Mouse (Mus musculus): ENCODE measurements around the gene Nodal. TPM values are rescaled to one million over a fixed set of nuclear protein-coding genes. Genes with fewer than 3 reads are reported as not detected.

Gene Nodal
- polyA plus RNA-seq, 1 experiment from 2014 or later, result 0.26 TPM

DNA sequence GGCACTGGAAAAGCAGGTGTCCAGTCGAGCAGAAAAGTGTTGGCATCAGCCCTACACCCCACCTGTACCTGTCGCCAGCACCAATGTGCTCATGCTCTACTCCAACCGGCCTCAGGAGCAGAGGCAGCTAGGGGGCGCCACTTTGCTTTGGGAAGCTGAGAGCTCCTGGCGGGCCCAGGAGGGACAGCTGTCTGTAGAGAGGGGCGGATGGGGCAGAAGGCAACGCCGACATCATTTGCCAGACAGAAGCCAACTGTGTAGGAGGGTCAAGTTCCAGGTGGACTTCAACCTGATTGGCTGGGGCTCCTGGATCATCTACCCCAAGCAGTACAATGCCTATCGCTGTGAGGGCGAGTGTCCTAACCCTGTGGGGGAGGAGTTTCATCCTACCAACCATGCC is 5.5 kb downstream of the Nodal start:
- Histone ChIP-seq H3K4me1 (peaks cover 27% of the 10 kb centered on the region), H3K9me3 (replicated peaks) (no peaks in the 10 kb centered on the region), H3K27me3 (ENCODE audit: low read depth, poor library complexity, severe bottlenecking) (peaks cover 39% of the 10 kb centered on the region), H3K4me3 (no peak overlapping the region), H3K36me3 (no peaks in the 10 kb centered on the region), H3K27ac (replicated peaks) (no peak overlapping the region)
- DNase-seq (ENCODE audit: low spot score), result no peak
- 45% methylated on average over 10 of the region's 10 CpGs for WGBS

DNA sequence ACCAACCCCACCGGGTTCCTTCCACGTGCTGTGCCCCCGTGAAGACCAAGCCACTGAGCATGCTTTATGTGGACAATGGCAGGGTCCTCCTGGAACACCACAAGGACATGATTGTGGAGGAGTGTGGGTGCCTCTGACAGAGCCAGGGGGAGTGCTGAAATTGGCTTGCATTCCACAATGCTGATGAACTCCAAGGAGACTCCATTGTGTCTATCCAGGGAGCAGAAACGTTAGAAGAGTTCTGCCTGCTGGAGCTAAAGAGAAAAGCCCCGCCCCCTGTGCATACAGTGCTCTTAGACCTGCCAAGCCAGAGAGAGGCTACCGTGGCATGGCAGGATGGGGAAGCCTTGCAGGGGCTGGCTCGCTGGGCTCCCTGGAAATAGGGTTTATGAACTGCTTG is 6.7 kb downstream of the Nodal start:
- Histone ChIP-seq H3K4me3 (no peak overlapping the region), H3K4me1 (peaks cover 16% of the 10 kb centered on the region), H3K27ac (replicated peaks) (no peak overlapping the region), H3K27me3 (ENCODE audit: low read depth, poor library complexity, severe bottlenecking) (peaks cover 26% of the 10 kb centered on the region), H3K9me3 (replicated peaks) (no peaks in the 10 kb centered on the region), H3K36me3 (peaks cover 11% of the 10 kb centered on the region)
- 48% methylated on average over 7 of the region's 7 CpGs for WGBS
- no peak for DNase-seq (ENCODE audit: low spot score)

DNA sequence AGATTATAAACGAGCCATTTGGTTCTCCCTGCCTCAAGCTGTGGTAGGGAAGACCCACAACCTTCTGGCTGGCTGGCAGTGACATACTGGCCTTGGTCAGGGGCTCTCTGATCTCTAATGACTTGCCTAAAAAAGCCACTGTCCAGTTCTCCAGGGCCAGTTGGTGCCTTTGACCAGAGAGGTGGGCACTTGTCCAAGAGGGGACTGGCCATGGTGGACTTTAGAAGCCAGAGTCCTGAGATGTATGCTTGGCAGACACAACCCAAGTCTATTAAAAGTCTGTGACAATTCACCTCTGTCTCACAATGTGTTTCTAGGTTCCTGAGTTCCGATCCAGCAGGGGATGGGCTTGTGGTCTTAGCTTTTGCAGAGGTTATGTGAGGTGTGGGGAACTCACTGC is 7.3 kb downstream of the Nodal start:
- no peak overlapping the region for H3K27ac ChIP-seq (replicated peaks)
- H3K27me3 ChIP-seq (ENCODE audit: low read depth, poor library complexity, severe bottlenecking), result peaks cover 21% of the 10 kb centered on the region
- DNase-seq (ENCODE audit: low spot score), result no peak
- 69% methylated on average over 2 of the region's 2 CpGs for WGBS
- H3K36me3 ChIP-seq, result peaks cover 16% of the 10 kb centered on the region
- no peak overlapping the region for H3K4me3 ChIP-seq
- peaks cover 16% of the 10 kb centered on the region for H3K4me1 ChIP-seq
- H3K9me3 ChIP-seq (replicated peaks), result no peaks in the 10 kb centered on the region

DNA sequence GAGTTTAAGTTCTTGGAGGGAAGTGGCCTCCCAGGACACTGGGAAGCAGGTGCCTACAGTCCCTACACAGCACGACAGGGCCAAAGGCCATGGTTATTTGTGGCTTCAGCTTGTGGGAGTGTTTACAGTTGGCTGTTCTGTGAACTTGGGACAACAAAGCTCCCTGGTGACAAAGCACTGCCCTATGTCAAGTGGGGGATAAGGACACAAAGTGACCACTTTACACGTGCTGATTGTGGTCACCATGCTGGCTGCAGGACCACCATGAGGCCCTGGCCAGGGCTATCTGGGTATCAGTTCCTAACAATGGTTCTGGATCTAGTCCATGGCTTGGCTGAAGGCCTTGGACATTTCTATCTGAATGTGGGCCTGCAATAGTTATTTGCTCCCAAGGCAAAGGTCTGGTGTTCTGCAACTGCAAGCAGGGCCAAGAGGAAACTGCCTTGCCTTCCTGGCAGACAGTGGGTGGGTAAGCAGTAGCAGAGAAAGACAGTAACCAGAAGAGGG is 8.5 kb downstream of the Nodal start:
- Histone ChIP-seq H3K27me3 (ENCODE audit: low read depth, poor library complexity, severe bottlenecking) (peaks cover 8% of the 10 kb centered on the region; the same call in 1 of the 2 replicates), H3K4me1 (peaks cover 16% of the 10 kb centered on the region), H3K4me3 (no peak overlapping the region), H3K36me3 (peaks cover 29% of the 10 kb centered on the region), H3K27ac (replicated peaks) (no peak overlapping the region), H3K9me3 (replicated peaks) (no peaks in the 10 kb centered on the region)
- DNase-seq (ENCODE audit: low spot score), result no peak
- 65% methylated on average over 2 of the region's 2 CpGs for WGBS

DNA sequence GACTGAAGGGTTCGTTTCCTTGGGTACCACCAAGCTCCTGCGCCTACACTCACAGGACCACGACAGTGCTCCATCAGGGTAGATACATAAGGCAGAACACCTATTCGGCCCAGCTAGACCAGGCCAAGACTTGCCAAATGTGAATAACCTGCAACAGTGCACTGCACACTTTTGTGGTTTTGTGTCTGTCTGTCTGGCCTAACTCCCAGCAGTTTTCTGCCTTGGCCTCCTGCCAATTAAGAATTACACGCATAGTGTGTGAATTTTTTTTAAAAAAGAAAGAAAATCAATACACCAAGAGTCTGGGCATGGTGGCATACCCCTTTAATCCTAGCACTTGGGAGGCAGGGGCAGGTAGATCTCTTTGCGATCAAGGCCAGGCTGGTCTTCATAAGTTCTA is 10.2 kb downstream of the Nodal start:
- no peak overlapping the region for H3K4me3 ChIP-seq
- H3K36me3 ChIP-seq, result peaks cover 45% of the 10 kb centered on the region
- DNase-seq (ENCODE audit: low spot score), result no peak
- H3K9me3 ChIP-seq (replicated peaks), result no peaks in the 10 kb centered on the region
- H3K27me3 ChIP-seq (ENCODE audit: low read depth, poor library complexity, severe bottlenecking), result peaks cover 5% of the 10 kb centered on the region; the same call in 1 of the 2 replicates
- no peak overlapping the region for H3K27ac ChIP-seq (replicated peaks)
- H3K4me1 ChIP-seq, result peaks cover 16% of the 10 kb centered on the region
- WGBS, result 95% methylated on average over 6 of the region's 6 CpGs

DNA sequence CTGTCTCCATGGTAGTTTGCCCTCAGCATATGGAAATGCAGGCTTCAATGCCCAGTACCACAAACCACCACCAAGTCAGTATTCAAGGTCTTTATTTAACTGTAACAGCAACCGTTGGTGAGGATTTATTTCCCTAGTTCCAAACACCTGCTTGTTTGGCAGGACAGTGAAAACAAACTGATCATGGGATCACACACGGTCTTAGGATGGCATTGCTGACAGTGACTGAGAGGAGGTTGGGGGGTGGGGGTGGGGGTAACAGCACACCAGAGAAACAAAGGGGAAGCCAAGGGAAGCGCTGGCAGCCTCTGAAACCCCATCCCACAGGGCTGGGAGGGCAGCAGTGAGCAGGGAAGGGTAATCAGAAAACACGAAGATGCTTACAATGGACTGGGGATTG is 10.6 kb downstream of the Nodal start:
- DNase-seq (ENCODE audit: low spot score), result no peak
- H3K4me1 ChIP-seq, result peaks cover 12% of the 10 kb centered on the region
- H3K27ac ChIP-seq (replicated peaks), result no peak overlapping the region
- 0 out of 2 replicates have a peak, but pooled peaks cover under 1% of the 10 kb centered on the region for H3K27me3 ChIP-seq (ENCODE audit: low read depth, poor library complexity, severe bottlenecking)
- no peak overlapping the region for H3K4me3 ChIP-seq
- peaks cover 50% of the 10 kb centered on the region for H3K36me3 ChIP-seq
- WGBS, result 74% methylated on average over 4 of the region's 4 CpGs
- H3K9me3 ChIP-seq (replicated peaks), result no peaks in the 10 kb centered on the region

DNA sequence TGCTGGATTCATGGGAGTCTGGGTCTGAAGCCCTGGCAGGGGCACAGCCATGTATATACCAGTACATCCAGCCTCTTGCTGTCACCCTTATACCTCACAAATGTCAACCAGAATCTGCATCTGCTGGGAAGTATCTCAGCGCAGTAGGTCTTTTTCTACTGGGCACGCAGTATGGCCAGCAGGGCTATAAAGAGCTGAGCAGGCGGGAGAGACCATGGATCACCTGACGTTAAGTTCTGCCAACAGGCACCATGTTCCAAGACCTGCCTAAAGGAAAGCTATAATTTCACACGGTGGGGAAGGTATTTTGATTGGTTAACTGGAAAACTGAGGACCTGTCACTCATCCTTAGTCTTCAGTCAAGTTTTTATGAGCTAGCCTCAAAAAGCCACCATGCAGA is 11.3 kb downstream of the Nodal start:
- DNase-seq (ENCODE audit: low spot score), result no peak
- Histone ChIP-seq H3K4me1 (peaks cover 9% of the 10 kb centered on the region), H3K4me3 (no peak overlapping the region), H3K27ac (replicated peaks) (no peak overlapping the region), H3K36me3 (peaks cover 56% of the 10 kb centered on the region), H3K27me3 (ENCODE audit: low read depth, poor library complexity, severe bottlenecking) (no peaks in the 10 kb centered on the region), H3K9me3 (replicated peaks) (no peaks in the 10 kb centered on the region)
- WGBS, result 89% methylated on average over 5 of the region's 5 CpGs

DNA sequence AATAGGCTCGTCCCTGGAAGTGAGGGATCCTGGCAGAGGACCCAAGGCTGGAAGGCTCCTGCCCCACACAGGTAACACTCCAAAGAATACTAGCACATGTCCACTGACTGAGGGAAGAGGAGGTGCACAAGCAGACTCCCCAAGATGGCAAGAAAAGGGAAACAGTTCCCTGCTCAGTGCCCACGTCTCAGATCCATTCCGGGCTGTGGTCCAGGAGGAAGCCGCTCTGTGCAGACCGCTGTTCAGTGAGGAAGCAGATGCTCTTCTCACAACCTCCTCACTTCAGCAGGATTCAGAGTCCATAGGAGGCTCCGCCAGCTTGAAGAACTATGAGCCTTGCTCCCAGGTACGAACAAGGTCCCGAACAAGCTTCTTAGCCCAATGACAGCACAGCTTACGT is 13.6 kb downstream of the Nodal start:
- no peaks in the 10 kb centered on the region for H3K27me3 ChIP-seq (ENCODE audit: low read depth, poor library complexity, severe bottlenecking)
- WGBS, result 96% methylated on average over 9 of the region's 9 CpGs

DNA sequence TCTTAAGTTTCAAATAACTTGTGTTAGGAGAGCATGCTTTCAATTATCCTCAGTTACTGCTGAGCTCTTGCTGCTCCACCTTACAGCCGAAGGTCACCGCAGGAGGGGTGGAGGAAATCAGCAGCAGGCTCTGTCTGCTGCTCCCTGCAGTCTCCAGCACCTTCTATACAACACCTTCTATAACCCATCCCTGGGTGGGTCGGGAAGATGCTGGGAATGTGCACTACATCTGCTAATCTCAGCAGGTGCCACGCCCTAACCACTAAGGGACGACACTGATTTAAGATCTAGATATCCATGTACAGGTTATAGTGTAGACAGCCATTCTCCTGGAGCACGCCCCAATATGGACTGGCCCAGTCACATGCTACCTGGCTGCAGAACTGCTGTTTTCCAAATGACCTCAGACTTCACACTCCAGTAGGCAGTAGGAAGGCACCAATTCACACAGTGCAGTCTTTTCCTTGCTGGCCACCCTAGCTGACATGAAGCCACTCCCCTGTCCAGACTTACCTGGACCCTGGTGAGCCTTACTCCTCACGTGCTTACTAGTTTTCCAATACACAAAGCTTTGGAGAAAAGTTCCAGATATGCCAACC is 22.5 kb downstream of the Nodal start:
- Histone ChIP-seq H3K27ac (replicated peaks) (no peak overlapping the region), H3K36me3 (peaks cover 57% of the 10 kb centered on the region), H3K4me1 (peaks cover 29% of the 10 kb centered on the region), H3K27me3 (ENCODE audit: low read depth, poor library complexity, severe bottlenecking) (no peaks in the 10 kb centered on the region), H3K9me3 (replicated peaks) (no peaks in the 10 kb centered on the region), H3K4me3 (no peak overlapping the region)
- WGBS, result 90% methylated on average over 7 of the region's 7 CpGs
- no peak for DNase-seq (ENCODE audit: low spot score)

More for the DNA sequence above, 13.6 kb downstream of the Nodal start:
- H3K27ac ChIP-seq (replicated peaks), result no peak overlapping the region
- no peak for DNase-seq (ENCODE audit: low spot score)
- H3K9me3 ChIP-seq (replicated peaks), result no peaks in the 10 kb centered on the region
- H3K36me3 ChIP-seq, result peaks cover 79% of the 10 kb centered on the region
- H3K4me1 ChIP-seq, result no peaks in the 10 kb centered on the region
- no peak overlapping the region for H3K4me3 ChIP-seq

DNA sequence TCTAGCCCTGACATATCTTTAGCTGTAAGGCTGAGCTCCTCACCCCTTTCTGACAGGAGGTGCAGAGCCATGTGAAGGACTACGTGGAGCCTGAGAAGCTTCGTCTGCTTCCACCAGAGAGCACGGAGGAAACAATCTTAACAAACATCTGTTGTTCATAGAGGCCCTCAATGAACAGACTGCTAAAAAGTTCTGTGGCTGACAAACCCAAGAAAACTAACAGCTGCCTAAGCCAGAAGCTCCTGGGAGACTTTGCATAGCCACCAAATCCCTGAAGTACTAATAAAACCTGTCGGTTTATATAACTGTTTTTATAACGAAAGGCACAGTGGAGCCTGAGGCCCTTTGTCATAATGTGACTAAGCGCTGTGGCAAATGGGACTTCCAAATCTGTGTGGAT is 25.7 kb downstream of the Nodal start:
- WGBS, result 82% methylated on average over 6 of the region's 6 CpGs
- Histone ChIP-seq H3K36me3 (peaks cover 72% of the 10 kb centered on the region), H3K9me3 (replicated peaks) (no peaks in the 10 kb centered on the region), H3K27me3 (ENCODE audit: low read depth, poor library complexity, severe bottlenecking) (no peaks in the 10 kb centered on the region), H3K4me1 (peaks cover 52% of the 10 kb centered on the region), H3K4me3 (no peak overlapping the region), H3K27ac (replicated peaks) (no peak overlapping the region)
- no peak for DNase-seq (ENCODE audit: low spot score)

DNA sequence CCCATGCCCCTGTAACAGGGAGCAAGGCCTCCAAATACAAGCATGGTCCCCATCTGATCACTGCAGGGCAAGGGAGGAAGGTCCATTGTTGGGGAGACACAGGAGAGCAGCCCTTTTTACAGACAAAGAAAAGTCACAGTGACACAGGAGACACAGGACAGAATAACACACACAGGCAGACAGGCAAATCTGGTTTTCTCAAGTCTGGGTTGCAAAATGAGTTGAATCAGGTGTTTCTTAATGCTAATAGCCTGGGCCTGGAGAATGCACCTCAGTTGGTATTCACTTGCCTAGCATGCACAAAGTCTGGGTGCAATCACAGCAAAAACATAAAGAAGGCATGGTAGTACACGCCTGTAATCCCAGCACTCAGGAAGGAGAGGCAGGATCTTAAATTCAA is 26.1 kb downstream of the Nodal start:
- no peak for DNase-seq (ENCODE audit: low spot score)
- H3K27ac ChIP-seq (replicated peaks), result no peak overlapping the region
- H3K27me3 ChIP-seq (ENCODE audit: low read depth, poor library complexity, severe bottlenecking), result no peaks in the 10 kb centered on the region
- no peaks in the 10 kb centered on the region for H3K9me3 ChIP-seq (replicated peaks)
- H3K36me3 ChIP-seq, result peaks cover 72% of the 10 kb centered on the region
- peaks cover 52% of the 10 kb centered on the region for H3K4me1 ChIP-seq
- no peak overlapping the region for H3K4me3 ChIP-seq
- WGBS, result 77% methylated on average over 1 of the region's 1 CpGs

DNA sequence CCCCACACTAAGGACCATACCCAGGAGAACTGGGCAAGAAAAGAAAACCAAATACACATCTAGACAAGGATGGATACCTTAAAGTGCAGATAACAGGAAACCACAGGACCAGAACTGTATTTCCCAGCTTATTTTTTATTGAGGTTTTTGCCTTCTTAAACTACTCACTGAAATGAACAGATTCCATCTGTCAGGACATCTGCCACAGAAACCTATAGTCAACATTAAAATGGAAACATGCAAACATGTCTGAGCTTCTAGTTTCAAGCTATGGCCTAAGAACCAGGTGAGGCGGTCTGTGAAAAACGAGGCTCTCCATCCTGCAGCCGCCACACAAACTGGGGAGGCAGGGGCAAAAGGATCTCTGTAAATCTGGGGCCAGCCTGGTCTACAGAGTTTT is 27.2 kb downstream of the Nodal start:
- Histone ChIP-seq H3K9me3 (replicated peaks) (no peaks in the 10 kb centered on the region), H3K27me3 (ENCODE audit: low read depth, poor library complexity, severe bottlenecking) (no peaks in the 10 kb centered on the region), H3K27ac (replicated peaks) (no peak overlapping the region), H3K4me3 (no peak overlapping the region), H3K36me3 (peaks cover 75% of the 10 kb centered on the region), H3K4me1 (peaks cover 59% of the 10 kb centered on the region)
- WGBS, result 87% methylated on average over 3 of the region's 3 CpGs
- DNase-seq (ENCODE audit: low spot score), result no peak

DNA sequence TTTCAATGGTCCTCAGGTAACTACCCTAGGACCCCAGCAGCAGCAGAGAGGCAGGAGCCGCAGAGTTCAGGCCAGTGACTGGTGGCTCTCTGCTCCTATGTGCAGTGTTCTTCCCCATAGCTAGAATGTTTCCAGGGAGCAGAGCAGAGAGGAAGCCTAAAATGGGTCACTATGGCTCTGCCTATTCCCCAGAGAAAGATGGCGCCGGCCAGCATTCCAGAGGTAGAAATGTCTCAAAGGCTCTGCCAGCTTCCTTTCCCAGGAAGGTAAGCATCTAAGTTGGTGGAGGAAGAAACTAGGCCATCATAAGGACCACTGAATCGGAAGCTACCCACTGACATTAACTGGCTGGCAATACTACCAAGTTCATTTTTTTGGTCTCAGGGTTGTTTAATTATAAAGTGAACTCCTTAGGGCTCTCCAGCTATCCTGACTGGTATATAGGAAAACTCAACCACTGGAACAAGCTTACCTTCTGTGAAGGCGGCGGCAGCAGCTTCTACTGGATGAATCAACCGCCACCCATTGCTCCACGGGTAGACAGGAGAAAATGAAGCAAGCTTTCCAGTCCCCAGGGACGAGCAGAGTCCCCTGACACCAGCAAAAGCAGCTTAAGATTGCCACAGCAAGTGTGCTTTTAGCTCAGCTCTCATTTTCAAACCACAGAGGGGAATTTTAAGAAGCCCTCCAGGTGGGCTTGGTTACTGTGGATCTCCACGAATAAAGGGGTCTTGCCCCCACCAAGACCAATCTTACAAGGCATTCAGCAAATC is 30.0 kb downstream of the Nodal start:
- peaks cover 72% of the 10 kb centered on the region for H3K4me1 ChIP-seq
- WGBS, result 88% methylated on average over 10 of the region's 10 CpGs
- H3K36me3 ChIP-seq, result peaks cover 59% of the 10 kb centered on the region

More for the DNA sequence above, 30.0 kb downstream of the Nodal start:
- H3K9me3 ChIP-seq (replicated peaks), result no peaks in the 10 kb centered on the region
- H3K27ac ChIP-seq (replicated peaks), result no peak overlapping the region
- no peak overlapping the region for H3K4me3 ChIP-seq
- DNase-seq (ENCODE audit: low spot score), result no peak
- H3K27me3 ChIP-seq (ENCODE audit: low read depth, poor library complexity, severe bottlenecking), result no peaks in the 10 kb centered on the region

Measured in midbrain, embryonic 10.5 days (tissue).